Mouse (Mus musculus) CH12.LX (cell line): ENCODE measurements around the gene Myo3b. TPM values are rescaled to one million over a fixed set of nuclear protein-coding genes. Genes with fewer than 3 reads are reported as not detected.

ENCODE experiments used
- DNase-seq: peaks from one replicate; pipeline ENCODE4 v3.0.0-alpha.2; 2013; ENCODE audit errors: extremely low read depth
- H3K27ac ChIP-seq: 2 replicates; pipeline ENCODE4 v1.5.1; 2012; ENCODE audit warnings: low read depth, mild to moderate bottlenecking, control low read depth, moderate library complexity; ENCODE audit not compliant: insufficient read depth
- H3K27me3 ChIP-seq: replicated peaks from 2 replicates; pipeline ENCODE3; 2012; ENCODE audit warnings: inconsistent platforms
- H3K36me3 ChIP-seq, 2 experiments: replicated peaks in 1 of 2; 2 replicates each; pipeline versions ENCODE3 to v1.6.1; 2012; ENCODE audit warnings: inconsistent platforms in 1 of 2, low read length in 1 of 2, mild to moderate bottlenecking in 1 of 2, mixed read lengths in 1 of 2, moderate library complexity in 1 of 2; ENCODE audit not compliant: control insufficient read depth in 1 of 2, insufficient read depth in 1 of 2
- H3K4me1 ChIP-seq, 2 experiments: 2 replicates each; pipeline ENCODE4 v1.6.1; 2012; ENCODE audit warnings: inconsistent platforms in 1 of 2, moderate library complexity in 1 of 2; ENCODE audit not compliant: insufficient read depth in 2 of 2, control insufficient read depth in 1 of 2
- H3K4me2 ChIP-seq: 2 replicates; pipeline ENCODE4 v1.6.1; 2012; ENCODE audit warnings: low read depth, mild to moderate bottlenecking, control low read depth; ENCODE audit not compliant: poor library complexity, insufficient read depth, severe bottlenecking
- H3K4me3 ChIP-seq, 3 experiments: fragments of 150-350 bp in 1 of 3; sonication (generic) in 1 of 3; replicated peaks in 1 of 3; 2 replicates each; pipeline versions ENCODE3 to v1.5.1; 2011 to 2012; ENCODE audit warnings: low read depth in 2 of 3, low read length in 2 of 3, mild to moderate bottlenecking in 2 of 3, moderate library complexity in 2 of 3, control low read depth in 1 of 3, improper control_type of control experiment in 1 of 3, inconsistent platforms in 1 of 3, mixed read lengths in 1 of 3; ENCODE audit not compliant: poor library complexity in 1 of 3
- H3K79me2 ChIP-seq: replicated peaks from 2 replicates; pipeline ENCODE4 v1.6.1; 2012; ENCODE audit warnings: mild to moderate bottlenecking, moderate library complexity; ENCODE audit not compliant: control insufficient read depth, poor library complexity, insufficient read depth, severe bottlenecking; ENCODE audit errors: extremely low read depth
- H3K9ac ChIP-seq: 2 replicates; pipeline ENCODE4 v1.6.1; 2012; ENCODE audit warnings: low read depth, mild to moderate bottlenecking, control low read depth, moderate library complexity; ENCODE audit not compliant: insufficient read depth
- H3K9me3 ChIP-seq: replicated peaks from 2 replicates; pipeline ENCODE3; 2012; ENCODE audit warnings: low read length, inconsistent platforms, mixed read lengths
- BHLHE40 ChIP-seq: IDR thresholded peaks from 2 replicates; pipeline ENCODE4 v1.6.1; 2011; ENCODE audit warnings: mild to moderate bottlenecking, low read depth, low read length, improper control_type of control experiment
- CHD1 ChIP-seq: IDR thresholded peaks from 2 replicates; pipeline ENCODE4 v1.6.1; 2012; ENCODE audit warnings: low read depth, low read length, improper control_type of control experiment, inconsistent platforms
- CTCF ChIP-seq, 2 experiments: IDR thresholded peaks in 1 of 2; conservative IDR thresholded peaks in 1 of 2; 2 replicates each; pipeline ENCODE4 v1.5.1; 2011 to 2012; ENCODE audit warnings: low read depth in 2 of 2, low read length in 2 of 2, improper control_type of control experiment in 1 of 2, inconsistent platforms in 1 of 2, mild to moderate bottlenecking in 1 of 2, moderate library complexity in 1 of 2
- ELF1 ChIP-seq: IDR thresholded peaks from 2 replicates; pipeline ENCODE4 v1.6.1; 2014; ENCODE audit warnings: low read depth, mild to moderate bottlenecking, inconsistent platforms, low read length, improper control_type of control experiment
- EP300 ChIP-seq: IDR thresholded peaks from 2 replicates; pipeline ENCODE4 v1.6.1; 2011; ENCODE audit warnings: low read length, improper control_type of control experiment
- ETS1 ChIP-seq: conservative IDR thresholded peaks from 2 replicates; pipeline ENCODE4 v1.6.1; 2012; ENCODE audit warnings: low read depth, mild to moderate bottlenecking, inconsistent platforms, low read length, improper control_type of control experiment, moderate library complexity
- GABPA ChIP-seq: IDR thresholded peaks from 2 replicates; pipeline ENCODE4 v1.6.1; 2012; ENCODE audit warnings: low read depth, low read length, improper control_type of control experiment, inconsistent platforms; ENCODE audit not compliant: insufficient replicate concordance
- HCFC1 ChIP-seq: IDR thresholded peaks from 2 replicates; pipeline ENCODE4 v1.6.1; 2012; ENCODE audit warnings: low read depth, mild to moderate bottlenecking, inconsistent platforms, low read length, improper control_type of control experiment
- IRF4 ChIP-seq: IDR thresholded peaks from 2 replicates; pipeline ENCODE4 v1.6.1; 2014; ENCODE audit warnings: low read depth, mild to moderate bottlenecking, inconsistent platforms, low read length, improper control_type of control experiment
- JUND ChIP-seq: conservative IDR thresholded peaks from 2 replicates; pipeline ENCODE4 v1.6.1; 2011; ENCODE audit warnings: low read depth, low read length, improper control_type of control experiment
- KAT2A ChIP-seq: IDR thresholded peaks from 2 replicates; pipeline ENCODE4 v1.6.1; 2012; ENCODE audit warnings: low read length, improper control_type of control experiment, inconsistent platforms; ENCODE audit not compliant: insufficient replicate concordance
- MAFK ChIP-seq: IDR thresholded peaks from 2 replicates; pipeline ENCODE4 v1.6.1; 2011; ENCODE audit warnings: low read length, improper control_type of control experiment; ENCODE audit not compliant: insufficient replicate concordance
- MAX ChIP-seq: IDR thresholded peaks from 2 replicates; pipeline ENCODE4 v1.6.1; 2011; ENCODE audit warnings: low read length, improper control_type of control experiment
- MAZ ChIP-seq: IDR thresholded peaks from 2 replicates; pipeline ENCODE4 v1.6.1; 2012; ENCODE audit warnings: low read depth, mild to moderate bottlenecking, inconsistent platforms, low read length, improper control_type of control experiment, moderate library complexity
- MXI1 ChIP-seq: IDR thresholded peaks from 2 replicates; pipeline ENCODE4 v1.6.1; 2011; ENCODE audit warnings: mild to moderate bottlenecking, low read depth, low read length, improper control_type of control experiment
- NRF1 ChIP-seq: IDR thresholded peaks from 2 replicates; pipeline ENCODE4 v1.6.1; 2014; ENCODE audit warnings: low read depth, mild to moderate bottlenecking, inconsistent platforms, low read length, improper control_type of control experiment, moderate library complexity
- POLR2A ChIP-seq: IDR thresholded peaks from 2 replicates; pipeline ENCODE4 v1.6.1; 2011; ENCODE audit warnings: low read depth, mild to moderate bottlenecking, improper control_type of control experiment, low read length
- POLR2AphosphoS2 ChIP-seq: IDR thresholded peaks from 2 replicates; pipeline ENCODE4 v1.6.1; 2011; ENCODE audit warnings: low read depth, low read length, improper control_type of control experiment
- RCOR1 ChIP-seq: conservative IDR thresholded peaks from 2 replicates; pipeline ENCODE4 v1.6.1; 2012; ENCODE audit warnings: low read depth, mild to moderate bottlenecking, inconsistent platforms, low read length, improper control_type of control experiment
- SIN3A ChIP-seq: IDR thresholded peaks from 2 replicates; pipeline ENCODE4 v1.6.1; 2012; ENCODE audit warnings: low read length, improper control_type of control experiment, inconsistent platforms
- TBP ChIP-seq: conservative IDR thresholded peaks from 2 replicates; pipeline ENCODE4 v1.6.1; 2011; ENCODE audit warnings: low read depth, low read length, improper control_type of control experiment
- TCF12 ChIP-seq: IDR thresholded peaks from 2 replicates; pipeline ENCODE4 v1.6.1; 2014; ENCODE audit warnings: low read depth, mild to moderate bottlenecking, inconsistent platforms, low read length, improper control_type of control experiment
- USF1 ChIP-seq: IDR thresholded peaks from 2 replicates; pipeline ENCODE4 v1.6.1; 2014; ENCODE audit warnings: low read depth, mild to moderate bottlenecking, inconsistent platforms, low read length, improper control_type of control experiment
- ZC3H11A ChIP-seq: IDR thresholded peaks from 2 replicates; pipeline ENCODE4 v1.6.1; 2012; ENCODE audit warnings: low read depth, mild to moderate bottlenecking, inconsistent platforms, low read length, improper control_type of control experiment
- ZKSCAN1 ChIP-seq: IDR thresholded peaks from 2 replicates; pipeline ENCODE4 v1.6.1; 2012; ENCODE audit warnings: low read depth, inconsistent platforms, low read length, improper control_type of control experiment, borderline replicate concordance
- ZMIZ1 ChIP-seq: IDR thresholded peaks from 2 replicates; pipeline ENCODE4 v1.6.1; 2012; ENCODE audit warnings: low read depth, mild to moderate bottlenecking, inconsistent platforms, low read length, improper control_type of control experiment
- dilution Hi-C: fragments of 300-500 bp; cut with MboI; formaldehyde crosslinking; loops from 2 replicates; pipeline ENCODE4 v1.14.3; 2020; ENCODE audit warnings: low sequenced_read_pairs; ENCODE audit not compliant: extremely low pct_unique_long_range_greater_than_20kb, extremely low pct_ligation_motif_present
- in situ Hi-C: fragments of 300-500 bp; cut with MboI; formaldehyde crosslinking; loops from 3 replicates; pipeline ENCODE4 v1.14.3; 2019; ENCODE audit warnings: low sequenced_read_pairs, low pct_ligation_motif_present, low pct_unique_long_range_greater_than_20kb, mixed read lengths
- polyA plus RNA-seq: library from polyadenylated mRNA; unstranded; fragments of >175 nt; gene quantifications from 2 replicates; pipeline ENCODE4 v1.2.1, GENCODE M21; 2012; ENCODE audit warnings: low read depth; ENCODE audit not compliant: insufficient read length
- total RNA-seq, 2 experiments: library from RNA; depleted of rRNA; stranded (reverse); fragments of 300-350 nt in 1 of 2; fragments of >200 nt in 1 of 2; gene quantifications; 2 replicates each; pipeline ENCODE4 v1.2.3; 2012 to 2014

Gene Myo3b
- total and polyA plus RNA-seq, 3 experiments, result 0.63 to 0.76 (median 0.64) TPM

- TF ChIP-seq ZKSCAN1 (no peak), TBP (no peak), RCOR1 (no peak), ZMIZ1 (no peak), CTCF (conservative IDR thresholded peaks at IDR 0.05 in 1 of 2, IDR thresholded peaks at IDR 0.05 in 1 of 2; ENCODE audit: low read depth in 2 of 2, low read length in 2 of 2) (no peak), CHD1 (no peak), NRF1 (no peak), POLR2AphosphoS2 (no peak), MAX (no peak), ETS1 (no peak), HCFC1 (no peak), EP300 (no peak), SIN3A (no peak), IRF4 (no peak), USF1 (no peak)
Observed at GRCm38 (mm10) chr2:70151930-70152329, 113.0 kb downstream of the Myo3b start.

GRCm38 (mm10) chr2:70155226-70155836 lies 116.4 kb downstream of the Myo3b start:
- no peak overlapping the region for H3K4me3 ChIP-seq
- in situ Hi-C loops, result no loop called here
- no peak overlapping the region for H3K9ac ChIP-seq
- H3K27me3 ChIP-seq, result no peaks in the 10 kb centered on the region
- no peaks in the 10 kb centered on the region for H3K79me2 ChIP-seq
- dilution Hi-C loops, result no loop called here
- H3K9me3 ChIP-seq, result no peaks in the 10 kb centered on the region
- H3K27ac ChIP-seq, result no peak overlapping the region
- H3K4me2 ChIP-seq, result no peak overlapping the region
- no peak for DNase-seq
- no peaks in the 10 kb centered on the region for H3K36me3 ChIP-seq
- peaks cover 0 to 30% of the 10 kb centered on the region in 2 experiments; a peak in 2 of 4 replicates for H3K4me1 ChIP-seq
- no peak for TF ChIP-seq ELF1
- TF ChIP-seq MAFK, result no peak
- TF ChIP-seq TBP, result no peak
- TF ChIP-seq ETS1, result no peak
- no peak for TF ChIP-seq MAZ
- no peak for TF ChIP-seq MXI1
- TF ChIP-seq GABPA, result no peak
- TF ChIP-seq EP300, result no peak
- no peak for TF ChIP-seq BHLHE40
- TF ChIP-seq TCF12, result no peak
- no peak for TF ChIP-seq KAT2A
- TF ChIP-seq MAX, result no peak
- no peak for TF ChIP-seq POLR2A
- TF ChIP-seq CHD1, result no peak
- no peak for TF ChIP-seq ZC3H11A
- TF ChIP-seq JUND, result no peak
- TF ChIP-seq ZKSCAN1, result no peak

More at GRCm38 (mm10) chr2:70151930-70152329, 113.0 kb downstream of the Myo3b start:
- Histone ChIP-seq H3K4me2 (no peak overlapping the region), H3K4me3 (no peak overlapping the region), H3K9me3 (no peaks in the 10 kb centered on the region), H3K27me3 (no peaks in the 10 kb centered on the region), H3K27ac (no peak overlapping the region), H3K4me1 (peaks cover 0 to 4% of the 10 kb centered on the region in 2 experiments; a peak in 2 of 4 replicates), H3K79me2 (no peaks in the 10 kb centered on the region), H3K36me3 (no peaks in the 10 kb centered on the region), H3K9ac (no peak overlapping the region)
- in situ Hi-C loops, result no loop called here
- dilution Hi-C loops, result no loop called here
- no peak for DNase-seq
